25 mouse cellular contexts compared by ENCODE assay signal in genomic region chr13:90862138-90862537, GRCm38 (mm10). TPM values are rescaled to one million over a fixed set of nuclear protein-coding genes. Genes with fewer than 3 reads are reported as not detected.
A peak's percentile ranks its signal among the peaks of the same experiment; 100 is the strongest.
DNase-seq lines count a peak whose midpoint lies in the region; ATAC-seq lines count a peak whose summit lies in the region.
"Had no signal": no experiment of that assay in that cellular context is flagged by ENCODE, and none has a peak within 500 bp of the region (broad histone marks: within the 10 kb centered on the region; RNA-seq: fewer than 3 reads in every experiment).

No protein-coding gene starts in this region.

- no peaks in the 10 kb centered on the region for H3K27me3 ChIP-seq in liver, embryonic 12.5 days (replicated peaks)
- no peaks in the 10 kb centered on the region for H3K27me3 ChIP-seq in liver, embryonic 11.5 days (replicated peaks; ENCODE audit: control insufficient read depth, insufficient read depth, low read length)
- no peaks in the 10 kb centered on the region for H3K27me3 ChIP-seq in heart, embryonic 14.5 days (ENCODE audit: control insufficient read depth, insufficient read depth, low read length)
- no peaks in the 10 kb centered on the region for H3K27me3 ChIP-seq in forebrain, embryonic 16.5 days (replicated peaks; ENCODE audit: control insufficient read depth, insufficient read depth, low read length)
- H3K27me3 ChIP-seq: hindbrain, embryonic 13.5 days; Patski had no signal

- no peaks in the 10 kb centered on the region for H3K36me3 ChIP-seq in liver, embryonic 12.5 days
- no peaks in the 10 kb centered on the region for H3K36me3 ChIP-seq in liver, embryonic 11.5 days (ENCODE audit: control insufficient read depth, insufficient read depth, low read length)
- no peaks in the 10 kb centered on the region for H3K36me3 ChIP-seq in heart, embryonic 14.5 days (ENCODE audit: control insufficient read depth, insufficient read depth, low read length)
- no peaks in the 10 kb centered on the region for H3K36me3 ChIP-seq in forebrain, embryonic 16.5 days (ENCODE audit: control insufficient read depth, insufficient read depth)
- H3K36me3 ChIP-seq: hindbrain, embryonic 13.5 days; limb, embryonic 10.5 days; midbrain, embryonic 10.5 days had no signal

- WGBS in liver, embryonic 12.5 days (ENCODE audit: insufficient replicate concordance) = 43% methylated on average over 3 of the region's 3 CpGs
- 45% methylated on average over 3 of the region's 3 CpGs for WGBS in liver, embryonic 11.5 days
- 10% methylated on average over 3 of the region's 3 CpGs for WGBS in heart, embryonic 14.5 days
- WGBS in forebrain, embryonic 16.5 days = 92% methylated on average over 3 of the region's 3 CpGs

- peak; percentile 89 for ATAC-seq in frontal cortex, adult (ENCODE audit: low TSS enrichment)
- peak; percentile 24; the same call in 1 of the 2 replicates for ATAC-seq in liver, embryonic 12.5 days
- ATAC-seq in liver, embryonic 11.5 days (replicated peaks; ENCODE audit: low FRiP score) = no peak
- peak; percentile 89 for ATAC-seq in heart, embryonic 14.5 days (ENCODE audit: insufficient number of reproducible peaks, insufficient read depth, low FRiP score, low read depth)
- no peak for ATAC-seq in forebrain, embryonic 16.5 days
- ATAC-seq: CD4-positive, CD25-positive, alpha-beta regulatory T cell, adult 4 months; inflammation-experienced regulatory T-cells, adult 6 months; Patski had no signal

- H3K9me3 ChIP-seq in liver, embryonic 12.5 days (replicated peaks) = no peaks in the 10 kb centered on the region
- no peaks in the 10 kb centered on the region for H3K9me3 ChIP-seq in liver, embryonic 11.5 days (ENCODE audit: control insufficient read depth, low read length)
- H3K9me3 ChIP-seq in heart, embryonic 14.5 days (ENCODE audit: control insufficient read depth, low read length) = no peaks in the 10 kb centered on the region
- no peaks in the 10 kb centered on the region for H3K9me3 ChIP-seq in forebrain, embryonic 16.5 days (ENCODE audit: control insufficient read depth, low read length)
- H3K9me3 ChIP-seq: hindbrain, embryonic 13.5 days; limb, embryonic 10.5 days; midbrain, embryonic 10.5 days had no signal

- H3K4me1 ChIP-seq in liver, embryonic 12.5 days = no peaks in the 10 kb centered on the region
- H3K4me1 ChIP-seq in liver, embryonic 11.5 days (replicated peaks; ENCODE audit: control insufficient read depth, insufficient read depth, low read length) = no peaks in the 10 kb centered on the region
- peaks cover 4 to 5% of the 10 kb centered on the region in 2 experiments; a peak in 3 of 4 replicates for H3K4me1 ChIP-seq in heart, embryonic 14.5 days (ENCODE audit: control insufficient read depth in 2 of 2, insufficient read depth in 2 of 2, low read length in 2 of 2)
- H3K4me1 ChIP-seq in forebrain, embryonic 16.5 days (replicated peaks; ENCODE audit: control insufficient read depth, insufficient read depth, low read length) = no peaks in the 10 kb centered on the region
- H3K4me1 ChIP-seq: hindbrain, embryonic 13.5 days; limb, embryonic 10.5 days; midbrain, embryonic 10.5 days had no signal

- no peak overlapping the region for H3K4me3 ChIP-seq in liver, embryonic 12.5 days
- H3K4me3 ChIP-seq in liver, embryonic 11.5 days (ENCODE audit: low read depth, low read length) = no peak overlapping the region
- H3K4me3 ChIP-seq in heart, embryonic 14.5 days (ENCODE audit: control insufficient read depth in 1 of 2, insufficient read depth in 1 of 2, low read depth in 1 of 2, low read length in 2 of 2) = no peak overlapping the region
- no peak overlapping the region for H3K4me3 ChIP-seq in forebrain, embryonic 16.5 days (replicated peaks; ENCODE audit: low read length)
- H3K4me3 ChIP-seq: hindbrain, embryonic 13.5 days; layer of hippocampus, adult 2 months; limb, embryonic 10.5 days; midbrain, embryonic 10.5 days had no signal

- H3K9ac ChIP-seq in liver, embryonic 12.5 days = no peak overlapping the region
- no peak overlapping the region for H3K9ac ChIP-seq in liver, embryonic 11.5 days (ENCODE audit: low read depth, low read length)
- H3K9ac ChIP-seq in heart, embryonic 14.5 days (ENCODE audit: low read length) = no peak overlapping the region
- H3K9ac ChIP-seq in forebrain, embryonic 16.5 days (replicated peaks; ENCODE audit: low read depth, low read length) = no peak overlapping the region
- H3K9ac ChIP-seq: hindbrain, embryonic 13.5 days had no signal

- no peak for DNase-seq in frontal cortex, postnatal 25 days (ENCODE audit: low spot score in 2 of 2)
- DNase-seq in liver, embryonic 11.5 days (ENCODE audit: low spot score) = no peak
- no peak for DNase-seq in urinary bladder, postnatal 36 days (ENCODE audit: low spot score in 2 of 2)
- DNase-seq: adrenal gland, postnatal 25 days; cerebellum, adult 11-12 months; cerebellum, postnatal 14 days; gastrocnemius, postnatal 36 days; kidney, adult 2 months; kidney, postnatal 10 days; lung, adult 2 months; right cerebral cortex, postnatal 25 days had no signal

- no peak overlapping the region for H3K4me2 ChIP-seq in liver, embryonic 12.5 days
- no peak overlapping the region for H3K4me2 ChIP-seq in liver, embryonic 11.5 days
- H3K4me2 ChIP-seq in heart, embryonic 14.5 days (ENCODE audit: low read length) = 0 out of 2 replicates have a peak overlapping the region, but pooled peaks have one; percentile 3
- H3K4me2 ChIP-seq in forebrain, embryonic 16.5 days (ENCODE audit: low read length) = no peak overlapping the region
- H3K4me2 ChIP-seq: hindbrain, embryonic 13.5 days had no signal

- H3K27ac ChIP-seq in liver, embryonic 12.5 days = no peak overlapping the region
- H3K27ac ChIP-seq in liver, embryonic 11.5 days (ENCODE audit: low read depth, low read length) = no peak overlapping the region
- peak overlapping the region; percentile 27 to 61; a peak in 3 of 4 replicates for H3K27ac ChIP-seq in heart, embryonic 14.5 days (replicated peaks in 1 of 2; ENCODE audit: control insufficient read depth in 1 of 2, insufficient read depth in 1 of 2, low read depth in 2 of 2, low read length in 2 of 2)
- H3K27ac ChIP-seq in forebrain, embryonic 16.5 days (ENCODE audit: low read length) = no peak overlapping the region
- H3K27ac ChIP-seq: hindbrain, embryonic 13.5 days; layer of hippocampus, adult 2 months; limb, embryonic 10.5 days; macrophage; midbrain, embryonic 10.5 days had no signal

RNA-seq across cellular contexts. Expression of gene Atp6ap1l, which starts 43.0 kb away (rescaled TPM):
- polyA plus RNA-seq in liver, embryonic 12.5 days (2016; fragmentation: Nextera tagmentation; extraction: Ambion mirVana) = not detected in 2 replicates
- not detected in 2 replicates for polyA plus RNA-seq in liver, embryonic 11.5 days (2014; fragmentation: Nextera tagmentation; extraction: Ambion mirVana)
- 0.85 and 1.5 TPM in 2 replicates for polyA plus RNA-seq in heart, embryonic 14.5 days (2014; fragmentation: Nextera tagmentation; extraction: Ambion mirVana)
- 4.2 and 4.3 TPM in 2 replicates for polyA plus RNA-seq in forebrain, embryonic 16.5 days (2015; fragmentation: Nextera tagmentation; extraction: Ambion mirVana)
- polyA plus RNA-seq: inflammation-experienced regulatory T-cells, adult 6 months; liver, adult 2 months; lung, adult 2 months; macrophage; midbrain, embryonic 10.5 days; Patski; stomach, embryonic 16.5 days had no signal

Comparison
In these comparisons a context has a peak if more than half of its experiments do, and no peak if none do; other contexts are left out.
1. ATAC-seq: peak in frontal cortex, adult (single experiment), liver, embryonic 12.5 days (single experiment) and heart, embryonic 14.5 days (single experiment); none in liver, embryonic 11.5 days (single experiment) and forebrain, embryonic 16.5 days (single experiment).
2. H3K27ac ChIP-seq: peak in heart, embryonic 14.5 days (2 of 2); none in liver, embryonic 12.5 days (single experiment), liver, embryonic 11.5 days (single experiment) and forebrain, embryonic 16.5 days (single experiment).